Mouse (Mus musculus): ENCODE measurements at regions not wholly inside any gene's neighbourhood (a gene's known extent, or its start where the extent isn't known, plus 50 kb on each side); places are given as distances from the start of the nearest gene placed in this dataset.

DNA sequence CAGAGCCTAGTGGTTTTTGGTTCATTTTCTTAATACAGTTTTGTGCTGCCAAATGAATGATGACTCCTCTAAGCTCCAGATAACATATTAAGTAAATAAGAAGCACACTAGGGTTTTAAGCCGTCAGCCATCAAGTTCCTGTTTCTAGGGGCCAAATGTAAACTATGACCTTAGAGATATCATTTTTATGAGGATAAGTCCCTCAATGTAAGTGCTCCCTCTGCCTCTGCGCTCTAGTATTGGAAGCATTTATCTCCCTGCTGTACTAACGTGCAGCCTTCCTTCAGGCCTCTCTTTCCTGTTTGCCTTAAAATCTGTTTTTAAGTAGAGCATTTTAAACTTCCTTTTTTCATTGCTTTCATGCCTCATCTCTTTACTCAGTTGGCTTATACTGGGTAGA is 381.3 kb upstream of the Cd180 start:
- no peak overlapping the region for H3K4me2 ChIP-seq (ENCODE audit: low read depth, low read length)
- 20% methylated on average over 3 of the region's 3 CpGs for whole genome bisulfite sequencing
- no peaks in the 10 kb centered on the region for H3K27me3 ChIP-seq (ENCODE audit: control insufficient read depth, insufficient read depth, low read length)
- H3K4me1 ChIP-seq (ENCODE audit: control insufficient read depth, insufficient read depth, low read length) = 0 out of 2 replicates have a peak, but pooled peaks cover 2% of the 10 kb centered on the region
- ATAC-seq (ENCODE audit: insufficient read depth, low FRiP score) = no peak
- H3K9ac ChIP-seq (ENCODE audit: low read length) = no peak overlapping the region
- H3K36me3 ChIP-seq (ENCODE audit: control insufficient read depth, insufficient read depth, low read length) = no peaks in the 10 kb centered on the region
- no peak overlapping the region for H3K27ac ChIP-seq (ENCODE audit: low read length)
- no peak overlapping the region for H3K4me3 ChIP-seq (replicated peaks; ENCODE audit: low read length)
- no peaks in the 10 kb centered on the region for H3K9me3 ChIP-seq (replicated peaks; ENCODE audit: control insufficient read depth, low read length)

DNA sequence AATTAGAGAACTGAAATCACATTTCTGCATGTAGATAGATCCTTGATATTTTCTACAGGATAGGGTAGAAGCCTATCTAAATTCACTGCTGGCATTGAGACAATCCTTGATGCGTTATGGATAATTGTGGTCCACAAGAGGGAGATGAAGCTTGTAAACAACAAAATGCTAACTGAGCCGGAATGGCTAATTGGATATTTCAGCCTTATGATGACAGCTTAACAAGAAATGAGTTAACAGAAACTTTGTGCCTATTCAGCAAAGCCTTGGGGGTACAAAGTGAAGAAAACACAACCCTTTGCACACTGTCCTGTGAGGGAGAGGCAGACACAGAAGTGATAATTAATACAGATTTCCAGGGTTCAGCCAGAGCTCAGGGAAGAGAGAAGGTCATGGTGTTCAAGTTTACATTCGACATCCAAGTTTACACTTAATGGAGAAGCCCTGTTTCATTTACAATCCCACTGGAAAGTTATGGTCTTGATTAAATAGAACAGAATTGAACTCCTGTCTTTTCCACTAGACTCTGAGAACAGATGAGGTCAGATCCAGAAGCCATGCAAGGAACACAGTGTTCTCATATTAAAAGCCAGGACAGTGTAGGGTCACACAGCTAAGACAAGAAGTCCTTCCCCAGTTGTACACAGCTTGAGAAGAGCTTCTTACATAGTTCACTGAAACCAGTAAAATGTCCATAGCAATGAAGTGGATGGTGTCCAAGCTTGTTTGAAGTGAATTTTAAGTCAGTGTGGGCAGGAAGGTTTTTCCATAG is 377.3 kb upstream of the Cd180 start:
- Histone ChIP-seq H3K27me3 (ENCODE audit: control insufficient read depth, insufficient read depth, low read length) (no peaks in the 10 kb centered on the region), H3K9me3 (replicated peaks; ENCODE audit: control insufficient read depth, low read length) (no peaks in the 10 kb centered on the region), H3K4me3 (replicated peaks; ENCODE audit: low read length) (no peak overlapping the region), H3K36me3 (ENCODE audit: control insufficient read depth, insufficient read depth, low read length) (no peaks in the 10 kb centered on the region), H3K4me1 (ENCODE audit: control insufficient read depth, insufficient read depth, low read length) (0 out of 2 replicates have a peak, but pooled peaks cover 2% of the 10 kb centered on the region), H3K4me2 (ENCODE audit: low read depth, low read length) (no peak overlapping the region), H3K27ac (ENCODE audit: low read length) (peak overlapping the region; percentile 51; the same call in 1 of the 2 replicates), H3K9ac (ENCODE audit: low read length) (no peak overlapping the region)
- WGBS = 60% methylated on average over 3 of the region's 3 CpGs
- peak; percentile 68; the same call in 1 of the 2 replicates for ATAC-seq (ENCODE audit: insufficient read depth, low FRiP score)

DNA sequence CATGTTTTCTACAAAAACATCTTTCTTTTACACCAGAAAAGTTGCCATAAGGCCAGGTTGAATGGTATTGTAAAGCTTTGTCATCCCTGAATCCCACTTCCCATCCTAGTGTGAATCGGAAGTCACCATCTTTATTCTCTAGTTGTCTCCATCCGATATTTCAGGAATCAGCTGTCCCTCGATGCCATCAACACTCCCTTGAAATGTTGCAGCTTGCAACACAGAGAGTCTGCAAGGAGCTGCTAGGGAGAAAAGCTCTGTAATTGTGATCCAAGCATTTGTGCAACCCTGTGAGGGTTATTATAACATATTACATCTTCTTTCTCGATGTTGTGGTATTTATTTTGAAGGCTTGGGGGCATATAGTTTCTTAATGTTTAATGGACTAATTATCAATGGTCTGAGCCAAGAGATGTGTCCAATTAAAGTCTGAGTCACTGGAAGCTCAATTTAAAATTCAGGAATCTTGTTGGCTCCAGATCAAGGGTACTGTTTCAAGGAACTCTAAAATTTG is 374.4 kb upstream of the Cd180 start:
- Histone ChIP-seq H3K4me2 (ENCODE audit: low read depth, low read length) (no peak overlapping the region), H3K9ac (ENCODE audit: low read length) (no peak overlapping the region), H3K36me3 (ENCODE audit: control insufficient read depth, insufficient read depth, low read length) (no peaks in the 10 kb centered on the region), H3K9me3 (replicated peaks; ENCODE audit: control insufficient read depth, low read length) (no peaks in the 10 kb centered on the region), H3K4me3 (replicated peaks; ENCODE audit: low read length) (no peak overlapping the region), H3K27ac (ENCODE audit: low read length) (no peak overlapping the region), H3K27me3 (ENCODE audit: control insufficient read depth, insufficient read depth, low read length) (no peaks in the 10 kb centered on the region), H3K4me1 (ENCODE audit: control insufficient read depth, insufficient read depth, low read length) (no peaks in the 10 kb centered on the region)
- no peak for ATAC-seq (ENCODE audit: insufficient read depth, low FRiP score)
- 79% methylated on average over 4 of the region's 4 CpGs for WGBS

DNA sequence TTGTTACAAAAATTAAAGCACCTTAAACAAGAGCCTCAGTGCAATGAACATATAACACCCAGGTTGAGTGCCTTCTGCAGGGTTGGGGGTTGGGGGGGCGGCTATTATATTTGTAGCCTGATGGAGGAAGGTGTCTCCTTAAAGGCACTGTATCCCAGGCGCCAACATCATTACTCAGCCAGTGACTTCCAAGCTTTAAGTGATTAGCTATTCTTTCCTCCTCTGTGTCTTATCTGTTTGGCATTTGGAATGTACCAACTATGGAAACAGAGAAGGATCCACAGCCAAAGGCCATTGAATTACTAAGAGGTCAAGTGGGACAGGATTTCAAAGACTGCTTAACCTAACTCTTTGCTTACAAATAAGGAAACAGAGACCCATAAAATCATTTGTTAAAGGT is 373.9 kb upstream of the Cd180 start:
- H3K9ac ChIP-seq (ENCODE audit: low read length) = no peak overlapping the region
- no peak for ATAC-seq (ENCODE audit: insufficient read depth, low FRiP score)
- WGBS = 73% methylated on average over 2 of the region's 2 CpGs
- no peak overlapping the region for H3K4me2 ChIP-seq (ENCODE audit: low read depth, low read length)
- H3K27ac ChIP-seq (ENCODE audit: low read length) = no peak overlapping the region
- no peaks in the 10 kb centered on the region for H3K36me3 ChIP-seq (ENCODE audit: control insufficient read depth, insufficient read depth, low read length)
- H3K4me3 ChIP-seq (replicated peaks; ENCODE audit: low read length) = no peak overlapping the region
- no peaks in the 10 kb centered on the region for H3K9me3 ChIP-seq (replicated peaks; ENCODE audit: control insufficient read depth, low read length)
- no peaks in the 10 kb centered on the region for H3K27me3 ChIP-seq (ENCODE audit: control insufficient read depth, insufficient read depth, low read length)
- no peaks in the 10 kb centered on the region for H3K4me1 ChIP-seq (ENCODE audit: control insufficient read depth, insufficient read depth, low read length)

DNA sequence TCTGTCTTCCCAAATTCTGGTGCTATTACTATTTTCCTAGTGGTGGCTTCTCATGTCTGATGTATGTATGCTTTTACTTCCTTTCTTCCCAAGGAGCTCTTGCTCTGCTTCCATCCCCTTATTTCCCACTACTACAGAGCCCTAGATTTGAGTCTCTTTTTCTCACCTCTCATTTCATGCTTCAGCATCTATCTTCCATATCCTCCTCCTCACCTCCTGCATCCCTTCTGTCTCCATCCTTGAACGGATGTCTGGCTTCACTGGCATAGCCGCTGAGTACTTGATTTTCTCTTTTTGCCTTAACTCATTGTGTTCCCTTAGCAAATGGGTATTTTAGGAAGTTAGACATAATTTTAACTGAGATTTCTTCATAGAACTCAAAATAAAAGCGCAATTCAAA is 369.5 kb upstream of the Cd180 start:
- no peak overlapping the region for H3K9ac ChIP-seq (ENCODE audit: low read length)
- no peak overlapping the region for H3K4me3 ChIP-seq (replicated peaks; ENCODE audit: low read length)
- H3K27ac ChIP-seq (ENCODE audit: low read length) = no peak overlapping the region
- no peaks in the 10 kb centered on the region for H3K36me3 ChIP-seq (ENCODE audit: control insufficient read depth, insufficient read depth, low read length)
- H3K9me3 ChIP-seq (replicated peaks; ENCODE audit: control insufficient read depth, low read length) = no peaks in the 10 kb centered on the region
- no peak for ATAC-seq (ENCODE audit: insufficient read depth, low FRiP score)
- no peaks in the 10 kb centered on the region for H3K27me3 ChIP-seq (ENCODE audit: control insufficient read depth, insufficient read depth, low read length)
- no peak overlapping the region for H3K4me2 ChIP-seq (ENCODE audit: low read depth, low read length)
- WGBS = 88% methylated on average over 3 of the region's 3 CpGs
- peaks cover 3% of the 10 kb centered on the region; the same call in 1 of the 2 replicates for H3K4me1 ChIP-seq (ENCODE audit: control insufficient read depth, insufficient read depth, low read length)

DNA sequence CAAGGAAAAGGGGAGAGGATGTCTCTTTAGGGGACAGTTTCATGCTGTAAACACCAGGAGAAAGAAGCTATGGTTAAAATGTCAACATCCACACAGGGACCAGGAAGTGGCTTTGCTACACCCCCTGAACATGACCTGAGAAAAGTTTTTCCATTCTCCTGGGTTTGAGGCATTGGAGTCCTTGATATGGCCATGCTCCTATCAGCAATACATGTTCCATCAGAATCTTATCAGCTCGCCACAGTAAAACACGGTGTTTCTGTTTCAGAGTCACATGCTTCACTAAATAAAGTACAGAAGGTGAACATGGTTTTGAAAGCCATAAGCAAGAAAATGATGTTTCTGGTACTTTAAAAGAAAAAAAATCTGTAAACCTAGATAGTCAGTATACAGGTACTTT is 367.4 kb upstream of the Cd180 start:
- no peak overlapping the region for H3K27ac ChIP-seq (ENCODE audit: low read length)
- no peaks in the 10 kb centered on the region for H3K9me3 ChIP-seq (replicated peaks; ENCODE audit: control insufficient read depth, low read length)
- no peak overlapping the region for H3K4me3 ChIP-seq (replicated peaks; ENCODE audit: low read length)
- H3K27me3 ChIP-seq (ENCODE audit: control insufficient read depth, insufficient read depth, low read length) = no peaks in the 10 kb centered on the region
- H3K36me3 ChIP-seq (ENCODE audit: control insufficient read depth, insufficient read depth, low read length) = no peaks in the 10 kb centered on the region
- WGBS = 53% methylated on average over 2 of the region's 2 CpGs
- no peak overlapping the region for H3K4me2 ChIP-seq (ENCODE audit: low read depth, low read length)
- H3K9ac ChIP-seq (ENCODE audit: low read length) = no peak overlapping the region
- no peak for ATAC-seq (ENCODE audit: insufficient read depth, low FRiP score)
- peaks cover 3% of the 10 kb centered on the region; the same call in 1 of the 2 replicates for H3K4me1 ChIP-seq (ENCODE audit: control insufficient read depth, insufficient read depth, low read length)

DNA sequence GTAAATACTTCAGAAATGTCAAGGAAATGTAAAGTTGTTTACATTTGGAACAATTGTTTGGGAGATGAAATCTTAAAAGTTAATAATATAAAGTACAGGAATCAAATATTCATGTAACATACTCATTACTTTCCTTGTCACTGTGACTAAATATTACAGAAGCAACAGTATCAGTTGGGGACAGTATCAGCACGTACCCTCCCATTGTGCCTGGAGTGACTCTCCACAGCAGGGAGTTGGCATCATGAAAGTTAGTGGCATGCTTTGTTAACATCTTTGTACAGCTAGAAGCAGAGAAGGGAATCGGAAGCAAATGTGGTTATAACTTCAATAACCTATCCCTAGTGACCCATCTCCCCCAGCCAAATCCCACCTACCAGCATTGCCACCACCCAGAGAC is 366.8 kb upstream of the Cd180 start:
- no peak overlapping the region for H3K4me3 ChIP-seq (replicated peaks; ENCODE audit: low read length)
- no peaks in the 10 kb centered on the region for H3K9me3 ChIP-seq (replicated peaks; ENCODE audit: control insufficient read depth, low read length)
- H3K4me2 ChIP-seq (ENCODE audit: low read depth, low read length) = no peak overlapping the region
- no peaks in the 10 kb centered on the region for H3K27me3 ChIP-seq (ENCODE audit: control insufficient read depth, insufficient read depth, low read length)
- H3K9ac ChIP-seq (ENCODE audit: low read length) = no peak overlapping the region
- peaks cover 3% of the 10 kb centered on the region for H3K4me1 ChIP-seq (ENCODE audit: control insufficient read depth, insufficient read depth, low read length)
- 63% methylated on average over 2 of the region's 2 CpGs for WGBS
- H3K36me3 ChIP-seq (ENCODE audit: control insufficient read depth, insufficient read depth, low read length) = no peaks in the 10 kb centered on the region
- no peak overlapping the region for H3K27ac ChIP-seq (ENCODE audit: low read length)
- no peak for ATAC-seq (ENCODE audit: insufficient read depth, low FRiP score)

DNA sequence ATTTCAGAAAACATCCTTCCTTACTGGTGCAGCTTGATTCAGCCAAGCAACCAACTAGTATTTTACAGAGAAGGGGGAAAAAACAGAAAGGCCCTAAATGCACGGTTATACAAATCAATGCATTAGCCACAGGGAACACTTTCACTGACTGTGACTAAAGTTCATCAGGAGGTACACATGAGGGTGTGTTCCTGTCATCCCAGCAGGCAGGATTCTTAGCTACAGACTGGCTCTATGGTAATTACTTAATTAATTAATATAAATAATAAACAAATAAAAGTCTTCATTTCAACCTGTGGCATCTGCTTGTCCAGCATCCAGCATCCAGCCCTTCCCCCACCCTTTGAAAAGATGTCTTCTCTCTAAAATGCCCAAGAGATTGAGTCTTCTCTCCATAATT is 359.7 kb upstream of the Cd180 start:
- Histone ChIP-seq H3K4me1 (ENCODE audit: control insufficient read depth, insufficient read depth, low read length) (no peaks in the 10 kb centered on the region; the same call in 1 of the 2 replicates), H3K9me3 (replicated peaks; ENCODE audit: control insufficient read depth, low read length) (no peaks in the 10 kb centered on the region), H3K27ac (ENCODE audit: low read length) (no peak overlapping the region), H3K4me3 (replicated peaks; ENCODE audit: low read length) (no peak overlapping the region), H3K27me3 (ENCODE audit: control insufficient read depth, insufficient read depth, low read length) (no peaks in the 10 kb centered on the region), H3K4me2 (ENCODE audit: low read depth, low read length) (no peak overlapping the region), H3K9ac (ENCODE audit: low read length) (no peak overlapping the region), H3K36me3 (ENCODE audit: control insufficient read depth, insufficient read depth, low read length) (no peaks in the 10 kb centered on the region)
- no peak for ATAC-seq (ENCODE audit: insufficient read depth, low FRiP score)
- WGBS = 45% methylated on average over 1 of the region's 1 CpGs

DNA sequence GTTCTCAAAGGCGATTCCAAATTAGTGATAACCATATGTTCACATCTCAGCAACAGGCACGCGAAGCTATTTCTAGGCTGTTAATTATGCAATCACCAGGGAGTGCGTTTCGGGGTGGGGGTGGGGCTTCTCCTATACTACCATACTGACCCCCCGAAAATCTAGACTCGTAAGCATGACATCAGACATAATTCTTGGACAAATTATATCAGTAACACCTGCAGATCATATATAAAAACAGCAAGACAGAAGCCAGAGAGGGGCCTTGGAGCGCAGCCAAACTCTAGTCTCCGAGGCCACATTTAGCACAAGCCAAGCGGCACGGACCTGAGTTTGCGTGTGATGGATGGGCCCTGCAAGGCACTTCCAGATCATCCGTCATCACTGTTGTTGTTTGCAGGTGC is 359.2 kb upstream of the Cd180 start:
- H3K4me1 ChIP-seq (ENCODE audit: control insufficient read depth, insufficient read depth, low read length) = no peaks in the 10 kb centered on the region; the same call in 1 of the 2 replicates
- H3K27me3 ChIP-seq (ENCODE audit: control insufficient read depth, insufficient read depth, low read length) = no peaks in the 10 kb centered on the region
- H3K9ac ChIP-seq (ENCODE audit: low read length) = no peak overlapping the region
- H3K27ac ChIP-seq (ENCODE audit: low read length) = no peak overlapping the region
- no peaks in the 10 kb centered on the region for H3K36me3 ChIP-seq (ENCODE audit: control insufficient read depth, insufficient read depth, low read length)
- peak overlapping the region; percentile 7; the same call in 1 of the 2 replicates for H3K4me2 ChIP-seq (ENCODE audit: low read depth, low read length)
- peak; percentile 72; the same call in 1 of the 2 replicates for ATAC-seq (ENCODE audit: insufficient read depth, low FRiP score)
- 24% methylated on average over 13 of the region's 13 CpGs for WGBS
- no peaks in the 10 kb centered on the region for H3K9me3 ChIP-seq (replicated peaks; ENCODE audit: control insufficient read depth, low read length)
- no peak overlapping the region for H3K4me3 ChIP-seq (replicated peaks; ENCODE audit: low read length)

All from stomach, embryonic 16.5 days (tissue).